Mouse (Mus musculus): Measurements from ENCODE around the gene Slc45a3.

The Slc45a3 gene

DNA sequence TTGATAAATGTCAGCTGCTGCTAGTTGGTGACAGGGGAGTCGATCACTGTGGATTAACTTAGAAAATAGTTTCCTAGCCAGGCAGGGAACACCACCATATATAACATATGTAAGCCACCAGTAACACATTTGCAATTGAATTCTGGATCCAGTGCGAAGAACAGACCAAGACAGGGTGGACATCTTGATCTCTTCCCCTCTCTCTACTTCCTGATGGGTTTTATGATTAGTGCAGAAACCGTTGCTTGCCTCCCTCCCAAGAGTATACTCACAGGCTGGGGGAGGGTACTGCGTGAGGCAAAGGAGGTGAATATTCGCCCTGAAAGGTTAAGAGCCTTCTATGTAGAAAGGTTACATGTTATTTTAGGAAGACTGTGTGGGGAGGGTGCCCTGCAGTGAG lies 3.1 kb downstream of the Slc45a3 start:
- no peak for DNase-seq

- peak in 1 of 2 experiments; percentile 42 for DNase-seq
Measured at GRCm38 (mm10) chr1:131967336-131967735, 4.6 kb downstream of the Slc45a3 start.

DNA sequence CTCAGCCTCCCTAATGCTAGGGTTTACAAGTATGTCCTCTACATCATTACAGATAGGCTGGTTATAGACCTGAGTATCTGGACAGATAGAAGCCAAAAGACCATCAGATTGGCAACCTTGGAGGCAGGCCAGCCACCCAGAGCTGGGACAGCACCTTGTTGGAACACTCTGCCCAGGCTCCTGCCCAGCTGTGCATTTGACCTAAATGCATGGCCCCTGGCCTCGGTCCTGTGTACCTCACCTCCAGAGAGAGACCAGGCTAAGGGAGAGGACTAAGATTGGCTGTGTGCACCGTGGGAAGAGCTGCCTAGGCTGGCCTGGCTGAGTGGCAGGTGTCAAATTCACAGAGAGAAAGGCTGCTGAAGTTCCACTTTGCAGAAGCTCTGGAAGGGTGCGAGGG lies 5.8 kb downstream of the Slc45a3 start:
- peak in 1 of 2 experiments; percentile 30 for DNase-seq

GRCm38 (mm10) chr1:131968983-131969382 lies 6.2 kb downstream of the Slc45a3 start:
- peak; percentile 27 to 57 for DNase-seq

DNA sequence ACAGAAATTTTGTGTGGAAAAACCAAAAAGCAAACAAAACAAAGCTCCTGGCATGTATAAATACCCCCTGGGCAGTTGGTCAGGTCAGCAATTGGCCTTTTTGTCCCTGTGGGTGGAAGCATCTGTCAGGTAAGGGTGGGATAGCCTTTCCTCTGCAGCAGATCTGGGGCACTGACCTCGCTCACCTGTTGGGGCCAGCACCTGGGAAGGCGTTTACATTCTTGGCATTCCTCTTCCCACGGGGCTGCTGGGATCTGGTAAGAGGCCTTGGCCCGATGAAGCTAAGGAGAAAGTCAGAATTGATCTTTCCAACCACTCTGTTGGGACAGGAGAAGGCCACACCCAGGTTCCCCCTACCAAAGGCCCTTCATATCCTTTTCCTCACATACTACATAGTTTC lies 7.1 kb downstream of the Slc45a3 start:
- DNase-seq: no peak

GRCm38 (mm10) chr1:131970322-131970660 lies 7.5 kb downstream of the Slc45a3 start:
- DNase-seq: no peak

- peak in 1 of 2 experiments; percentile 39 for DNase-seq
Measured at GRCm38 (mm10) chr1:131970661-131971520, 8.1 kb downstream of the Slc45a3 start.

DNA sequence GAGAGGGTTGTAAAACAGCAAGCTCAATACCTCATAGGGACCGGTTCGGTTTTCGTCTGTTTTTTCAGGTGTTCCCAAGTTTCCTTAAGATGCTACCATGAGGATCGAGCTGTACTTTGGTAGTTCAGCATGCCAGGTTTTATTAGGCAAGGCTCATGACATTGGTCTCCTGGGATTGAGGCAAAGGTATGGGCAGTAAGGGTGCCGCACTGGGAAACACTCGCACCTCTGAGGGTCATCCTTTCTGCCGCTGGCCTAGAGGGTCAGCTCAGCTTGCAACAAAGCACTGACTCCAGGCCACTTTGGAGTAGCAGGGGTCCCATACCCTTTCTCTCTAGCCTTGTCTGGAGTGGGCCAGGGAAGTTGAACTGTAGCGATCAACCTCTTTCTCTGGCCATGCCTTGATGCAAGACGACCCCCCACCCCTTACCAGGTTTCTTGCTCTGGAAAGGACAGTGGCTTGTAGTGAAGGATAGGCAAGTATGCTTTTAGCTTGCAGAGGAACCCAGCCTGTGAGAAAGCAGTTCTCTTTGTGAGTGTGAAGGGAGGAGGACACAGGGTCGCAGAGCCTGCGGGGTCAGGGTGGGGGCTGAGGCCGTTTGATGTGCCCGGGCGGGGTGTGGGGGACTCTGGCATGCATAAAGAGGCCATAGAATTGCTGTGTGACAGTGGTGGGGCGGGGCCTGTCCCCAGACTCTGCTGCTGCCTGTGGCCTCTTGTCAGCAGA lies 9.2 kb downstream of the Slc45a3 start:
- DNase-seq: peak; percentile 52 to 60

DNA sequence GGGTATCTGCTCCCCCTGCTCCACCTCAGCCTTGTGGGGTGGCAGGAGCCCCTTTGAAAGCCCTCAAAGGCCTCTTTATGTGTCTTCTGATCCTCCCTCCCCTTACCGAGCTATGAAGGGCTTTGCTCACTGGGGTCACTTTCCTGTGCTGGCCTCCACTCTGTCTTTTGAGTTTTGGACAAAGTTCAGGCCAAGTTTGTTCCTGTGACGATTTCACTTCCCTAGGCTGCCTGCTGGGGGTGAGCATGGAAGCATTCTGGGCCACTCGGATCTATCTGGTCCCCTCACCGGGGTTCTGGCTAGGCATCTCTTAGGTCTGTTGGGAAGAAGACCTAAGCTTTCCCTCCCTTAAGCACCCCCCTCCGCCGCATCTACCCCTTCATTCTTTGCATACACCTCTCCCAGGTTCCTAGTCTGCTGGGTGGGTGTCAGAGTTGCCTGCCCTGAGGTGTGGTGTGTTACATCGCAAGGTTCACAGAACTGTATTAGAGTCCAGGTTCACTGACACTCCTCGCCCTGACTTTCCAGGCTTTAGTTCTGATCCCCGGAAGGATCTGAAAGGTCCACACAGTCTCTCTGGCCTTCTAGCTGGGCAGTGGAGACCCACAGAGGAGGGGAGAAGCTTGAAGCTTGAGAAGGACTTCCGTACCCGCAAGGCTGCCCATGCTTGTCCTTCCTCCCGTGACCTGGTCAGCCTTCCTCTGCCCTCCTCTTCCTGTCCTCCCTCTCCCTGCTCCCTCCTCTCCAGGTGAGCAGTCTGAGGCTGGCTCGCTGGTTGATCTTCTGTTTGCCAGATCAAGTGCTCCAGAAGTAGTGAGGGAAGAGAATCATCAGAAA lies 9.9 kb downstream of the Slc45a3 start:
- DNase-seq: peak; percentile 45 to 64

DNA sequence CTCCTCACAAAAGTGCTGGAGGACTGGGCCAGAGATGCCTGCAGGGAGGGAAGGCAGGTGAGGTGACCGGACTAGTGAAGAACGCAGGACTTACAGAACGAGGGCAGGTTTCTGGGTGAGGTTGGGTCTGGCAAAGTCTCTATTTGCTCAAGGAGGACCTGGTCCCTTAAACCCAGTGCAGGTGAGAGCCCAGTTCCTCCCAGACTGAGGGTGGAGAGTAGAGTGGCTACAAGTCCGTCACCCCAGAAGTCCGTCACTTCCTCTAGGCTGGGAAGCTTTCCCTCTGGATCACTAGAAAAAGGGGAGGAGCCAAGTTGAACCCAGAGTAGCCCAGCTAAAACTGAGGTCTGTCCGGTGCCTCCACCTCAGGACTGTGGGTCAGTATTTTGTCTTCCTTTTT lies 11.2 kb downstream of the Slc45a3 start:
- no peak for DNase-seq

GRCm38 (mm10) chr1:131976886-131977285 lies 14.1 kb downstream of the Slc45a3 start:
- DNase-seq: no peak

- DNase-seq: no peak
Measured at GRCm38 (mm10) chr1:131980471-131980870, 17.7 kb downstream of the Slc45a3 start.

- DNase-seq: peak; percentile 87 to 89
Measured at GRCm38 (mm10) chr1:131981378-131982013, 18.7 kb downstream of the Slc45a3 start.

- DNase-seq: peak; percentile 86 to 88
Measured at GRCm38 (mm10) chr1:131982907-131983306, 20.1 kb downstream of the Slc45a3 start.

- DNase-seq: no peak
Measured at GRCm38 (mm10) chr1:131983806-131984205, 21.0 kb downstream of the Slc45a3 start.

DNA sequence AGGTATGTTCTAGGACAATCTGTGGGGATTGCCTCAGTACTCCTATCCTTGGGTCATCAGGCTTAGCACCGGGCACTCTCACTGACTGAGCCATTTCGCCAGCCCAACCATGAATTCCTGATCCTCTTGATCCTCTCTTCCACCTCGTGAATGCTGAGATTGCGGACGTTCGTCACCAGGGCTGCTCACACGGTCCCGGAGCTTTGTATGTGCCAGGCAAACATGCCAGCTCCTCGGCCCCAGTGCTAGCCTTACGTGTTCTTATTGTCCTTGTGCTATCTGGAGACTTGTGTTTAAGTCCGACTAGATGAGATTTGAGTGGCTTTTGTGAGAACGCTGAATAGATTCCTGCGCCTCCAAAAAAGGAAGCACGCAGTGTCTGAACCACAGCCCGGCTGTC lies 24.7 kb downstream of the Slc45a3 start:
- DNase-seq: no peak

DNA sequence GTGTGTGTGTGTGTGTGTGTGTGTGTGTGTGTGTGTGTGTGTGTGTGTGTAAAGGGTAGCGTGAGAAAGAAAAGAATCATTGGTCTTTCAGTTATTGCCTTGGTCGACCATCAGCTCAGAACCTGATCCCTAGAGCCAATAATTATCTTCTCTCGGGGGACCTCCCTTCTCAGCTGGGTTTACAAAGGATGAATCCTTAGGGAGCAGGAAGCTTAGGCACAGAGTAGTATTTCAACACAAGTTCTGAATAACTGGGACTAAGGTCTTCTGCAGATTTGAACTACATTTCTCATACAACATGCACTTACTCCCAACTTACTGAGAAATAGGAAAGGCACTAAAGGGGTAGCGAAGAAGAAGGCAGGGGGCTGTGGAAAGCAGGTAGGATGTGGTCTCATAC lies 26.7 kb downstream of the Slc45a3 start:
- DNase-seq: no peak

- no peak for DNase-seq
Measured at GRCm38 (mm10) chr1:131990083-131990760, 27.5 kb downstream of the Slc45a3 start.

GRCm38 (mm10) chr1:131992561-131993001 lies 29.8 kb downstream of the Slc45a3 start:
- DNase-seq: no peak

- DNase-seq: no peak
Measured at GRCm38 (mm10) chr1:131993169-131994040, 30.6 kb downstream of the Slc45a3 start.

DNA sequence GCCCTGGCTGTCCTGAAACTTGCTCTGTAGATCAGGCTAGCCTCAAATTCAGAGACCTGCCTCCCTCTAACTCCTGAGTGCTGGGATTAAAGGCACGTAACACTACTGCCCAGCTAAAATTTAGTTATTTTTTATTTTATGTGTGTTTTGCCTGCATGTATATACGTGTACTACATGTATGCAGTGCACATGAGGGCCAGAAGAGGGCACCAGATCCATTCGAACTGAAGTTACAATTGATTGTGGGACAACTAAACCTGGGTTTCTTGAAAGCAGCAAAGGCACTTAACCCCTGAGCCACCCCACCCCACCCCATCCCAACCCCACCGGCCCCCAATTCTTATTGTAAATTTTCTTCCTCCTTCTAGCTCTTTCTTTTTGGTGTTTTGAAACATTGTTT lies 32.3 kb downstream of the Slc45a3 start:
- peak; percentile 85 to 86 for DNase-seq

Measured in kidney, postnatal 4 days (tissue).